In genomic region chr8:70574915-70575314, GRCm38 (mm10) we compare ENCODE assay signal across 10 mouse cellular contexts. TPM values are rescaled to one million over a fixed set of nuclear protein-coding genes. Genes with fewer than 3 reads are reported as not detected.
DNase-seq lines count a peak whose midpoint lies in the region; ATAC-seq and TF ChIP-seq lines count a peak whose summit lies in the region.
"Had no signal": no experiment of that assay in that cellular context is flagged by ENCODE, and none has a peak within 500 bp of the region (broad histone marks: within the 10 kb centered on the region; RNA-seq: fewer than 3 reads in every experiment).

No protein-coding gene starts in this region.

- H3K27me3 ChIP-seq in heart, embryonic 10.5 days (ENCODE audit: insufficient read depth, poor library complexity, severe bottlenecking), result no peaks in the 10 kb centered on the region
- no peaks in the 10 kb centered on the region for H3K27me3 ChIP-seq in heart, embryonic 14.5 days (ENCODE audit: control insufficient read depth, insufficient read depth, low read length)

- H3K4me1 ChIP-seq in heart, embryonic 10.5 days, result peaks cover 24% of the 10 kb centered on the region
- H3K4me1 ChIP-seq in heart, embryonic 14.5 days (ENCODE audit: control insufficient read depth in 2 of 2, insufficient read depth in 2 of 2, low read length in 2 of 2), result peaks cover 16 to 21% of the 10 kb centered on the region in 2 experiments
- peaks cover 11% of the 10 kb centered on the region for H3K4me1 ChIP-seq in lung, adult 2 months (ENCODE audit: control insufficient read depth, insufficient read depth, low read length)

- H3K9ac ChIP-seq in heart, embryonic 14.5 days (ENCODE audit: low read length), result no peak overlapping the region

- H3K4me3 ChIP-seq in heart, embryonic 10.5 days, result no peak overlapping the region
- no peak overlapping the region for H3K4me3 ChIP-seq in heart, embryonic 14.5 days (ENCODE audit: control insufficient read depth in 1 of 2, insufficient read depth in 1 of 2, low read depth in 1 of 2, low read length in 2 of 2)
- H3K4me3 ChIP-seq in lung, adult 2 months (replicated peaks; ENCODE audit: extremely low read depth, low read depth, low read length), result no peak overlapping the region
- H3K4me3 ChIP-seq: forebrain, embryonic 10.5 days had no signal

- H3K36me3 ChIP-seq in heart, embryonic 10.5 days, result peaks cover 40% of the 10 kb centered on the region
- H3K36me3 ChIP-seq in heart, embryonic 14.5 days (ENCODE audit: control insufficient read depth, insufficient read depth, low read length), result peaks cover 37% of the 10 kb centered on the region

- no peaks in the 10 kb centered on the region for H3K9me3 ChIP-seq in heart, embryonic 10.5 days
- H3K9me3 ChIP-seq in heart, embryonic 14.5 days (ENCODE audit: control insufficient read depth, low read length), result no peaks in the 10 kb centered on the region
- H3K9me3 ChIP-seq: forebrain, embryonic 10.5 days had no signal

- ATAC-seq in heart, embryonic 14.5 days (ENCODE audit: insufficient number of reproducible peaks, insufficient read depth, low FRiP score, low read depth), result 0 out of 2 replicates have a peak, but pooled peaks have one; percentile 14

- DNase-seq in heart, adult 18-20 months, result peak; percentile 80 to 86
- DNase-seq in heart, embryonic 10.5 days (ENCODE audit: low spot score), result no peak
- peak; percentile 67 for DNase-seq in adrenal gland, postnatal 14 days
- DNase-seq in lung, adult 2 months, result peak; percentile 39
- no peak for DNase-seq in B cell, adult 2 months
- no peak for DNase-seq in layer of hippocampus, adult 11-12 months (ENCODE audit: low spot score)
- DNase-seq in layer of hippocampus, postnatal 36 days, result no peak
- DNase-seq: thymus, postnatal 4 days had no signal

- no peak overlapping the region for H3K4me2 ChIP-seq in heart, embryonic 14.5 days (ENCODE audit: low read length)

- WGBS in heart, embryonic 10.5 days, result 71% methylated on average over 4 of the region's 4 CpGs
- WGBS in heart, embryonic 14.5 days, result 52% methylated on average over 4 of the region's 4 CpGs
- WGBS in lung, adult 2 months, result 29% methylated on average over 4 of the region's 4 CpGs

- no peak for TF ChIP-seq CTCF in lung, adult 2 months (IDR thresholded peaks at IDR 0.05; ENCODE audit: insufficient read depth, low read length)

- H3K27ac ChIP-seq in heart, embryonic 10.5 days, result no peak overlapping the region
- H3K27ac ChIP-seq in heart, embryonic 14.5 days (replicated peaks in 1 of 2; ENCODE audit: control insufficient read depth in 1 of 2, insufficient read depth in 1 of 2, low read depth in 2 of 2, low read length in 2 of 2), result no peak overlapping the region
- H3K27ac ChIP-seq: forebrain, embryonic 10.5 days had no signal

- no peak for TF ChIP-seq POLR2A in lung, adult 2 months (IDR thresholded peaks at IDR 0.05; ENCODE audit: borderline replicate concordance, extremely low read depth, low read depth, low read length)

RNA-seq across cellular contexts. Expression of gene Isyna1, which starts 19.3 kb away (rescaled TPM):
- 10 to 100 TPM; 15.4 to 28.2 TPM for total RNA-seq in heart, adult 18-20 months (2021)
- polyA plus RNA-seq in heart, embryonic 10.5 days (2016; fragmentation: Nextera tagmentation; extraction: Ambion mirVana), result 192 and 214 TPM in 2 replicates
- 77.2 and 84.7 TPM in 2 replicates for total RNA-seq in adrenal gland, postnatal 14 days (2021)
- polyA plus RNA-seq in heart, embryonic 14.5 days (2014; fragmentation: Nextera tagmentation; extraction: Ambion mirVana), result 59.5 and 69.8 TPM in 2 replicates
- 102 and 112 TPM in 2 replicates for polyA plus RNA-seq in lung, adult 2 months (2012; rRNA removed)
- 10 to 100 TPM; 42.9 to 54.3 TPM for total RNA-seq in layer of hippocampus, postnatal 36 days (2021)

RNA-seq across cellular contexts. Expression of gene Ssbp4, which starts 33.8 kb away (rescaled TPM):
- total RNA-seq in heart, adult 18-20 months (2021), result 10 to 100 TPM; 29.9 to 35.7 TPM
- polyA plus RNA-seq in heart, embryonic 10.5 days (2016; fragmentation: Nextera tagmentation; extraction: Ambion mirVana), result 67.3 and 107 TPM in 2 replicates
- 84.4 and 102 TPM in 2 replicates for total RNA-seq in adrenal gland, postnatal 14 days (2021)
- 83.7 and 85.8 TPM in 2 replicates for polyA plus RNA-seq in heart, embryonic 14.5 days (2014; fragmentation: Nextera tagmentation; extraction: Ambion mirVana)
- polyA plus RNA-seq in lung, adult 2 months (2012; rRNA removed), result 228 and 351 TPM in 2 replicates
- 100 to 1,000 TPM; 276 to 279 TPM for total RNA-seq in layer of hippocampus, postnatal 36 days (2021)

RNA-seq across cellular contexts. Expression of gene Ell, which starts 35.7 kb away (rescaled TPM):
- total RNA-seq in heart, adult 18-20 months (2021), result 10 to 100 TPM; 10.9 to 12.0 TPM
- polyA plus RNA-seq in heart, embryonic 10.5 days (2016; fragmentation: Nextera tagmentation; extraction: Ambion mirVana), result 15.8 and 18.5 TPM in 2 replicates
- 22.4 and 22.9 TPM in 2 replicates for total RNA-seq in adrenal gland, postnatal 14 days (2021)
- polyA plus RNA-seq in heart, embryonic 14.5 days (2014; fragmentation: Nextera tagmentation; extraction: Ambion mirVana), result 13.0 and 13.2 TPM in 2 replicates
- polyA plus RNA-seq in lung, adult 2 months (2012; rRNA removed), result 29.6 and 32.9 TPM in 2 replicates
- total RNA-seq in layer of hippocampus, postnatal 36 days (2021), result 10 to 100 TPM; 18.6 to 23.4 TPM

RNA-seq across cellular contexts. Expression of gene Lrrc25, which starts 41.0 kb away (rescaled TPM):
- total RNA-seq in heart, adult 18-20 months (2021), result 1 to 10 TPM; 1.6 to 2.5 TPM
- polyA plus RNA-seq in heart, embryonic 10.5 days (2016; fragmentation: Nextera tagmentation; extraction: Ambion mirVana), result 0.15 and 1.4 TPM in 2 replicates
- total RNA-seq in adrenal gland, postnatal 14 days (2021), result 1.6 and 2.0 TPM in 2 replicates
- polyA plus RNA-seq in heart, embryonic 14.5 days (2014; fragmentation: Nextera tagmentation; extraction: Ambion mirVana), result 1.3 and 3.2 TPM in 2 replicates
- polyA plus RNA-seq in lung, adult 2 months (2012; rRNA removed), result 10.4 and 10.5 TPM in 2 replicates
- total RNA-seq in layer of hippocampus, postnatal 36 days (2021), result 1 to 10 TPM in 1 of 2 experiments, under 1 TPM in 1; 0.33 to 1.0 TPM

RNA-seq across cellular contexts. Expression of gene Kxd1, which starts 47.2 kb away (rescaled TPM):
- 100 to 1,000 TPM in 1 of 2 experiments, 10 to 100 TPM in 1; 92.4 to 107 TPM for total RNA-seq in heart, adult 18-20 months (2021)
- polyA plus RNA-seq in heart, embryonic 10.5 days (2016; fragmentation: Nextera tagmentation; extraction: Ambion mirVana), result 67.0 and 68.3 TPM in 2 replicates
- 78.9 and 83.1 TPM in 2 replicates for total RNA-seq in adrenal gland, postnatal 14 days (2021)
- polyA plus RNA-seq in heart, embryonic 14.5 days (2014; fragmentation: Nextera tagmentation; extraction: Ambion mirVana), result 79.3 and 85.7 TPM in 2 replicates
- polyA plus RNA-seq in lung, adult 2 months (2012; rRNA removed), result 48.7 and 54.6 TPM in 2 replicates
- 10 to 100 TPM; 38.2 to 38.3 TPM for total RNA-seq in layer of hippocampus, postnatal 36 days (2021)

Comparison
In these comparisons a context has a peak if more than half of its experiments do, and no peak if none do; other contexts are left out.
1. DNase-seq: peak in heart, adult 18-20 months (2 of 2), adrenal gland, postnatal 14 days (single experiment) and lung, adult 2 months (single experiment); none in heart, embryonic 10.5 days (single experiment), B cell, adult 2 months (0 of 2), layer of hippocampus, adult 11-12 months (single experiment) and layer of hippocampus, postnatal 36 days (0 of 2).